Comparison of ENCODE assay signal across 10 mouse cellular contexts in the genomic region with DNA sequence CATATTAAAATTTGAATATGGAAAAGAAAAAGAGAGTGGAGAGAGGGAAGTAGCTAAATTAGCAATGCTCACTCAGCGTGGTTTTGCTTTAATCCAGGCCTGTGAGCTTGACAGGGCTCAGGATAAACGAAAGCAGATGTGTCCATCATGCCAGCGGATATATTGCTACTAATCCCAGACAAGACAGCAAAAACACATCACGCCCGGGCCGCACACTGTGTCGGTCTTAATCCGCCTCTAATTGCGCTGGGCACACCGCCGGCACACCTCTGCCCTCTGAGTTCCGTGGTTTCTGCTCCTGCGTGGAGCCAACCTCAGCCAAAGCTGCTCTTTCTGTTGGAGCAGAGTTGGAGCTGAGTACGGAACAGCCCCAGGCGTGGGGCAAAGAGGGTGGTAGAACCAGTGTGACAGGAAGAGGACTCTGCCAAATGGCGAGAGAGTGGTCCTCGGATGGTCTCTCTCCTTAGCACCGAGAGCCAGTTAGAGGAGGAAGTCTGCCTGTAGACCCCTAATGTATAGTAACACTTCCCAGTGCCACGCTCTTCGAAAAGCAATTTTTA.
DNase-seq lines count a peak whose midpoint lies in the region; ATAC-seq and TF ChIP-seq lines count a peak whose summit lies in the region.
"Had no signal": no experiment of that assay in that cellular context is flagged by ENCODE, and none has a peak within 500 bp of the region (broad histone marks: within the 10 kb centered on the region; RNA-seq: fewer than 3 reads in every experiment).

No protein-coding gene starts in this region.

- intact Hi-C loops in gastrocnemius, adult 2 months (cut with DNase I) = no loop called here

- 19% methylated on average over 20 of the region's 20 CpGs for WGBS in limb, embryonic 11.5 days
- WGBS in midbrain, embryonic 14.5 days = 48% methylated on average over 20 of the region's 20 CpGs

- H3K4me3 ChIP-seq in gastrocnemius, adult 2 months = peak overlapping the region; percentile 21; the same call in 1 of the 2 replicates
- H3K4me3 ChIP-seq in limb, embryonic 11.5 days (ENCODE audit: low read depth, low read length) = no peak overlapping the region
- H3K4me3 ChIP-seq in midbrain, embryonic 14.5 days (replicated peaks; ENCODE audit: low read depth, low read length) = no peak overlapping the region
- H3K4me3 ChIP-seq: megakaryocyte, embryonic 14.5 days had no signal

- no peak for ATAC-seq in limb, embryonic 11.5 days (ENCODE audit: insufficient number of reproducible peaks, low FRiP score, low TSS enrichment, low read depth)
- ATAC-seq in midbrain, embryonic 14.5 days (ENCODE audit: low FRiP score, low TSS enrichment) = no peak

- no peak for TF ChIP-seq CTCF in gastrocnemius, adult 2 months (IDR thresholded peaks at IDR 0.05)

- no peaks in the 10 kb centered on the region for H3K27me3 ChIP-seq in limb, embryonic 11.5 days (ENCODE audit: control insufficient read depth, insufficient read depth, low read length)
- H3K27me3 ChIP-seq in midbrain, embryonic 14.5 days (ENCODE audit: control insufficient read depth, insufficient read depth, low read length) = no peaks in the 10 kb centered on the region
- H3K27me3 ChIP-seq: megakaryocyte, embryonic 14.5 days had no signal

- no peak overlapping the region for H3K9ac ChIP-seq in limb, embryonic 11.5 days (ENCODE audit: low read length)
- no peak overlapping the region for H3K9ac ChIP-seq in midbrain, embryonic 14.5 days (replicated peaks; ENCODE audit: low read length)

- peak overlapping the region; percentile 19; the same call in 1 of the 2 replicates for H3K4me2 ChIP-seq in limb, embryonic 11.5 days (ENCODE audit: low read depth, severe bottlenecking)
- H3K4me2 ChIP-seq in midbrain, embryonic 14.5 days (ENCODE audit: low read length) = no peak overlapping the region

- no peak overlapping the region for H3K27ac ChIP-seq in gastrocnemius, adult 2 months
- no peak overlapping the region for H3K27ac ChIP-seq in limb, embryonic 11.5 days (replicated peaks; ENCODE audit: low read depth, low read length)
- no peak overlapping the region for H3K27ac ChIP-seq in midbrain, embryonic 14.5 days (replicated peaks; ENCODE audit: low read depth, low read length)

- H3K4me1 ChIP-seq in limb, embryonic 11.5 days (ENCODE audit: control insufficient read depth, insufficient read depth, low read length) = peaks cover 7% of the 10 kb centered on the region
- H3K4me1 ChIP-seq in midbrain, embryonic 14.5 days (ENCODE audit: control insufficient read depth, insufficient read depth, low read length) = peaks cover 14% of the 10 kb centered on the region
- H3K4me1 ChIP-seq: megakaryocyte, embryonic 14.5 days had no signal

- peak; percentile 15 for DNase-seq in gastrocnemius, adult 2 months
- DNase-seq in gastrocnemius, adult 8-10 months (ENCODE audit: low spot score in 2 of 2) = no peak
- peak; percentile 42 for DNase-seq in embryo, embryonic 10 days (ENCODE audit: low spot score)
- peak; percentile 45 for DNase-seq in limb, embryonic 11.5 days (ENCODE audit: low spot score)
- DNase-seq in midbrain, embryonic 14.5 days = peak; percentile 54
- DNase-seq in adrenal gland, postnatal 25 days = no peak
- no peak for DNase-seq in layer of hippocampus, adult 9-11 months
- DNase-seq in cerebellum, adult 18-20 months = no peak
- DNase-seq: kidney, adult 11 months had no signal

- no peaks in the 10 kb centered on the region for H3K36me3 ChIP-seq in limb, embryonic 11.5 days (ENCODE audit: control insufficient read depth, insufficient read depth, low read length)
- H3K36me3 ChIP-seq in midbrain, embryonic 14.5 days (ENCODE audit: control insufficient read depth, insufficient read depth, low read length) = no peaks in the 10 kb centered on the region

- no peaks in the 10 kb centered on the region for H3K9me3 ChIP-seq in limb, embryonic 11.5 days (ENCODE audit: control insufficient read depth, low read length)
- no peaks in the 10 kb centered on the region for H3K9me3 ChIP-seq in midbrain, embryonic 14.5 days (ENCODE audit: control insufficient read depth, low read length)

Comparison
In these comparisons a context has a peak if more than half of its experiments do, and no peak if none do; other contexts are left out.
1. DNase-seq: peak in gastrocnemius, adult 2 months (single experiment), embryo, embryonic 10 days (single experiment), limb, embryonic 11.5 days (single experiment) and midbrain, embryonic 14.5 days (single experiment); none in gastrocnemius, adult 8-10 months (0 of 2), adrenal gland, postnatal 25 days (single experiment), layer of hippocampus, adult 9-11 months (single experiment) and cerebellum, adult 18-20 months (0 of 2).